Mouse (Mus musculus): ENCODE data around the gene Rplp2. TPM values are rescaled to one million over a fixed set of nuclear protein-coding genes. Genes with fewer than 3 reads are reported as not detected.
"Not testable (repeated sequence)": the region's sequence is repeated elsewhere in the genome, so short reads cannot be mapped to it uniquely, and the experiment has no call there.

Gene Rplp2
- 1,214 and 1,220 TPM in 2 replicates for polyA plus RNA-seq (2015; fragmentation: Nextera tagmentation; extraction: Ambion mirVana)

DNA sequence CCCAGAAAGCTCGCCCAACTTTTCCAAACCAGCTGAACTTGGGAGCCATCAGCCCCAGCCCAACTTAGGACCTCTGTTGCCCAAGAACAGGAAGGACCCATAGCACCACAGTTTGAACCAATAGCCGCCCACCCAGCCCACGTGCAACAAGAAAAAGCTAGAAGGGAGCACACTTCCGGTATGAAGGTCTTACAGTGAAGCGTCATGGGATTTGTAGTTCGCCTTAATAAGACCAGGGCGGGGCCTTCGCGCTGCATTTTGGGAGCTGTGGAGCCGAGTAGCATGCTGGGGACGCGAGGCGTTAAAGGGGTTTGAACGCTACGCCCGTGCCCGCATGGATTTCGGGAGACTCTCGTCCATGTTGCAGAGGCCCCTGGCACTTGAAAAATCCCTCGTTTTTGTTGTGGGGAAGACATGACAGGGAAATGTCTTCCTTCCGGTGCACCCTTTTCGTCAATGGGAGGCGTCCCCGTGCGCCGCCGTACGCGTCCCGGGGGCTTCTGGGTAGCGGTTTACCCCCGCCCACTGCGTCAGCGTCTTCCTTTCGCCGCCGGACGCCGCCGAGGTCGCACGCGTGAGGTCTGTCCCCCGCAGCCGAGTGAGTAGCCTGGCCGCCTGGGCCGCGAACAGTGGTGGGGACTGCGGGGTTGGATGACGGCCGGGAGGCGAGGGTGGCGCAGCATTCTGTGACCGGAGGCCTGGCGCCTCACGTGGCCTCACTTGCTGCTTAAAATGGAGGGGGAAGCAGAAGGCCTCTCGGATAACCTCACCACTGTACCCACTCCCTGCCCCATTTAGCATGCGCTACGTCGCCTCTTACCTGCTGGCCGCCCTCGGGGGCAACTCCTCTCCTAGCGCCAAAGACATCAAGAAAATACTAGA, at the start of gene Rplp2:
TSS of gene Rplp2 (plus strand) at position 261 of the 882 bp plus-strand sequence.
- no peaks in the 10 kb centered on the region for H3K9me3 ChIP-seq
- H3K9ac ChIP-seq: peak within 1 kb of the TSS; percentile 93
- H3K4me3 ChIP-seq: peak within 1 kb of the TSS; percentile 87
- peak within 1 kb of the TSS; percentile 56 for H3K27ac ChIP-seq
- H3K27me3 ChIP-seq: no peaks in the 10 kb centered on the region
- peaks cover 40% of the 10 kb centered on the region for H3K36me3 ChIP-seq
- peak; percentile 92 for ATAC-seq (ENCODE audit: low FRiP score, low read depth)
- WGBS: under 1% methylated on average over 63 of the region's 63 CpGs
- peak within 1 kb of the TSS; percentile 76 for H3K4me2 ChIP-seq (replicated peaks)
- H3K4me1 ChIP-seq: peaks cover 30% of the 10 kb centered on the region

- Histone ChIP-seq H3K9ac (no peak overlapping the region), H3K36me3 (peaks cover 69% of the 10 kb centered on the region), H3K4me1 (no peaks in the 10 kb centered on the region), H3K9me3 (no peaks in the 10 kb centered on the region), H3K27me3 (no peaks in the 10 kb centered on the region), H3K4me2 (replicated peaks) (no peak overlapping the region), H3K4me3 (no peak overlapping the region), H3K27ac (no peak overlapping the region)
- ATAC-seq (ENCODE audit: low FRiP score, low read depth): no peak
- 48% methylated on average over 5 of the region's 5 CpGs for WGBS
These were observed 43.9 kb upstream of the Rplp2 start for GRCm38 (mm10) chr7:141403305-141403704.

GRCm38 (mm10) chr7:141405466-141405865, 41.7 kb upstream of the Rplp2 start:
- H3K9ac ChIP-seq: no peak overlapping the region
- H3K27ac ChIP-seq: no peak overlapping the region
- ATAC-seq (ENCODE audit: low FRiP score, low read depth): no peak
- H3K36me3 ChIP-seq: peaks cover 70% of the 10 kb centered on the region
- H3K4me1 ChIP-seq: peaks cover 5% of the 10 kb centered on the region
- H3K4me2 ChIP-seq (replicated peaks): no peak overlapping the region
- H3K9me3 ChIP-seq: no peaks in the 10 kb centered on the region
- H3K4me3 ChIP-seq: no peak overlapping the region
- 81% methylated on average over 4 of the region's 4 CpGs for WGBS
- H3K27me3 ChIP-seq: no peaks in the 10 kb centered on the region

- H3K36me3 ChIP-seq: peaks cover 62% of the 10 kb centered on the region
- not testable (repeated sequence) for H3K9ac ChIP-seq; H3K27me3 ChIP-seq; H3K9me3 ChIP-seq; H3K4me2 ChIP-seq (replicated peaks); H3K27ac ChIP-seq; H3K4me1 ChIP-seq; ATAC-seq (ENCODE audit: low FRiP score, low read depth); H3K4me3 ChIP-seq
- WGBS: 97% methylated on average over 7 of the region's 7 CpGs
These were observed 39.5 kb upstream of the Rplp2 start for GRCm38 (mm10) chr7:141407670-141408069.

DNA sequence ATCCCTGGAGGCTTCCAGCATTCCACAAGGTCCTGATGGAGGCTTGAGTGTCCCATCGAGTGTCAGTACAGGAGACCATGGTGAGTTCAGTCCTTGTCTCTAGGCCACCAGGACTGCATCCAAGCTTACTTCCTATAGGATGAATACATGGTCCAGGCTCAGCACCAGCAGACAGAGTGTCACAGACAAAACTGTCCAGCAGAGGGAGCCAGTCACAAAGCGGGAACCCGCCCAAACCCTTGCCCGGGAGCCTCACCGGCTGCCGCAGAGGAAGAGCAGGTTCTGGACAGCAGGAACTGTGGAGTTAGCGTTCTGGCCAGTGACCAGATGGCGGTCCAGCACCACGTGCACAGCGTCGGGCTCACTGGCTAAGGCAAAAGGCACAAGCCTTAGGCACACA, 38.3 kb upstream of the Rplp2 start:
- Histone ChIP-seq H3K27ac (no peak overlapping the region), H3K4me2 (replicated peaks) (no peak overlapping the region), H3K36me3 (peaks cover 52% of the 10 kb centered on the region), H3K9me3 (no peaks in the 10 kb centered on the region), H3K27me3 (no peaks in the 10 kb centered on the region), H3K9ac (0 out of 2 replicates have a peak overlapping the region, but pooled peaks have one; percentile 2), H3K4me1 (peaks cover 14% of the 10 kb centered on the region), H3K4me3 (no peak overlapping the region)
- WGBS: 14% methylated on average over 11 of the region's 11 CpGs
- peak; percentile 65 for ATAC-seq (ENCODE audit: low FRiP score, low read depth)

GRCm38 (mm10) chr7:141410631-141411030, 36.5 kb upstream of the Rplp2 start:
- no peak for ATAC-seq (ENCODE audit: low FRiP score, low read depth)
- H3K27me3 ChIP-seq: no peaks in the 10 kb centered on the region
- 91% methylated on average over 8 of the region's 8 CpGs for WGBS
- H3K36me3 ChIP-seq: peaks cover 46% of the 10 kb centered on the region
- H3K9me3 ChIP-seq: no peaks in the 10 kb centered on the region
- no peak overlapping the region for H3K4me2 ChIP-seq (replicated peaks)
- H3K4me1 ChIP-seq: peaks cover 14% of the 10 kb centered on the region
- H3K4me3 ChIP-seq: no peak overlapping the region
- no peak overlapping the region for H3K27ac ChIP-seq
- H3K9ac ChIP-seq: no peak overlapping the region; the same call in 1 of the 2 replicates

- H3K9ac ChIP-seq: no peak overlapping the region
- 96% methylated on average over 1 of the region's 1 CpGs for WGBS
- no peak overlapping the region for H3K27ac ChIP-seq
- H3K9me3 ChIP-seq: no peaks in the 10 kb centered on the region
- no peak overlapping the region for H3K4me2 ChIP-seq (replicated peaks)
- H3K27me3 ChIP-seq: no peaks in the 10 kb centered on the region
- H3K4me1 ChIP-seq: peaks cover 14% of the 10 kb centered on the region
- H3K4me3 ChIP-seq: no peak overlapping the region
- peaks cover 46% of the 10 kb centered on the region for H3K36me3 ChIP-seq
- no peak for ATAC-seq (ENCODE audit: low FRiP score, low read depth)
These were observed 35.5 kb upstream of the Rplp2 start for GRCm38 (mm10) chr7:141411667-141412066.

DNA sequence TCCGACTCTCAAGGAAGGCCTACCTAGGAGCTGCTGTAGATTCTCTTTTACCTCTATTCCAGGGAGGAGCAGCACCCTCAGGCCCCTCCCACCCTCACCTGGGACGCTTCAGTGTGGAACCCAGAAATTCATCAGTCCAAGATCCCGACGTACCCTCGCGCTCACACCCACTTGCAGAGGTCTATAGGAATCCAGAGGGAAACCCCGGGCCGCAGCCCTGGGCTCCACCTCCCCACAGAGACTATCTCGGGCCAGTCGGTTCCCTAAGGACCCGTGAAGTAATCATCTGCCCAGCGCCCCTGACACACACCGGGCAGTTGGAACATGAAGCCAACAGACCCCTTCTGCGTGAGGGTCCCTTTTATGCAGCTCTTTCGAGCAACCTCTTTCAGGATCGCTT, 33.8 kb upstream of the Rplp2 start:
- H3K9me3 ChIP-seq: no peaks in the 10 kb centered on the region
- peak overlapping the region; percentile 84 for H3K4me2 ChIP-seq (replicated peaks)
- H3K9ac ChIP-seq: peak overlapping the region; percentile 87
- H3K36me3 ChIP-seq: peaks cover 36% of the 10 kb centered on the region
- peak overlapping the region; percentile 86 for H3K4me3 ChIP-seq
- WGBS: 5% methylated on average over 16 of the region's 16 CpGs
- no peaks in the 10 kb centered on the region for H3K27me3 ChIP-seq
- H3K4me1 ChIP-seq: peaks cover 14% of the 10 kb centered on the region
- peak overlapping the region; percentile 78 for H3K27ac ChIP-seq
- 0 out of 2 replicates have a peak, but pooled peaks have one; percentile 2 for ATAC-seq (ENCODE audit: low FRiP score, low read depth)

- Histone ChIP-seq H3K27ac (peak within 1 kb of the TSS; percentile 78), H3K27me3 (no peaks in the 10 kb centered on the region), H3K4me2 (replicated peaks) (peak within 1 kb of the TSS; percentile 84), H3K4me1 (peaks cover 15% of the 10 kb centered on the region), H3K9ac (peak within 1 kb of the TSS; percentile 87), H3K4me3 (peak within 1 kb of the TSS; percentile 86), H3K9me3 (no peaks in the 10 kb centered on the region), H3K36me3 (peaks cover 29% of the 10 kb centered on the region)
- ATAC-seq (ENCODE audit: low FRiP score, low read depth): peak; percentile 88
- 0% methylated on average over 48 of the region's 56 CpGs for WGBS
These were observed 33.2 kb upstream of the Rplp2 start, which contains the start of gene Gatd1 for GRCm38 (mm10) chr7:141413809-141414584. TSS of gene Gatd1 (minus strand) at chr7:141414136.

DNA sequence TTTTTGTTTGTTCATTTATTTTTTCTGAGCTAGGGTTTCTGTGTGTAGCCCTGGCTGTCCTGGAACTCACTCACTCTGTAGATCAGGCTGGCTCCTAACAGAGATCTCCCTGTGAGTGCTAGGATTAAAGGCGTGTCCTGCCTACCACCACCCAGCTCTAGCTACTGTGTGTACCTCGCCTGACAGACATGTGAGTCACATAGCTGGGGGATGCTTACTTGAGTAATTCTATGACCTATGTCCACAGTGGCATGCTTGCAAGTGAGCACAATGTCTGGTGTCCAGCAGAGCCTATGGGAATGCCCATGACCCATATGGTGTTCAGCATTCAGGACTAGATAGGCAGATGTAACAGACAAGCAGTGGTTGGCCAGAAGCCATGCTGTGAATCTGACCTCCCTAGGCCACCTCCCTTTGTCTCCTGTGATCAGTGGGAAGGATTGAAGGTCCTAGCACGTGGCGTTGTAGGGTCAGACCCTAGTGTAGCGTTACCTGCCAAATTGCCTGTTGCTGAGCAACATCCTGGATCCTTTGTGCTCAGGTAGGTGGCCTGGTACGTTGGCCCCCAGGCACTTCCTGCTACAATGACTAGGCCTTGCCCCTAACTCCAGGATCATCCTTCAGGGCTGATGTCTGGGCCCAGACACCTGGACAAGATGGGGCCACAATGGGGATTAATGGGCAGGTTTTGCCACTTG, 30.9 kb upstream of the Rplp2 start:
- 80% methylated on average over 6 of the region's 6 CpGs for WGBS
- no peaks in the 10 kb centered on the region for H3K27me3 ChIP-seq
- peaks cover 6% of the 10 kb centered on the region for H3K36me3 ChIP-seq
- no peak overlapping the region for H3K9ac ChIP-seq
- no peak overlapping the region for H3K27ac ChIP-seq
- H3K4me3 ChIP-seq: no peak overlapping the region
- H3K4me1 ChIP-seq: peaks cover 13% of the 10 kb centered on the region
- ATAC-seq (ENCODE audit: low FRiP score, low read depth): no peak
- H3K9me3 ChIP-seq: no peaks in the 10 kb centered on the region
- H3K4me2 ChIP-seq (replicated peaks): no peak overlapping the region

GRCm38 (mm10) chr7:141417731-141418681, 29.2 kb upstream of the Rplp2 start:
- WGBS: 68% methylated on average over 8 of the region's 8 CpGs
- Histone ChIP-seq H3K9ac (no peak overlapping the region), H3K4me1 (peaks cover 8% of the 10 kb centered on the region)

More at GRCm38 (mm10) chr7:141417731-141418681, 29.2 kb upstream of the Rplp2 start:
- H3K36me3 ChIP-seq: no peaks in the 10 kb centered on the region
- no peak for ATAC-seq (ENCODE audit: low FRiP score, low read depth)
- no peak overlapping the region for H3K4me3 ChIP-seq
- no peak overlapping the region for H3K4me2 ChIP-seq (replicated peaks)
- H3K27ac ChIP-seq: no peak overlapping the region
- no peaks in the 10 kb centered on the region for H3K9me3 ChIP-seq
- H3K27me3 ChIP-seq: no peaks in the 10 kb centered on the region
